Mouse (Mus musculus): Measurements from ENCODE around the gene Nfe2l1.
A peak's percentile ranks its signal among the peaks of the same experiment; 100 is the strongest.

The Nfe2l1 gene

GRCm38 (mm10) chr11:96848694-96849093 is 18.9 kb upstream of the Nfe2l1 start:
- no peak for DNase-seq (ENCODE audit: low read depth in 1 of 2, low spot score in 2 of 2)

- no peak for DNase-seq (ENCODE audit: low read depth in 1 of 2, low spot score in 2 of 2)
These were observed 17.5 kb upstream of the Nfe2l1 start for GRCm38 (mm10) chr11:96847240-96847639.

GRCm38 (mm10) chr11:96843627-96844026 is 13.9 kb upstream of the Nfe2l1 start:
- no peak for DNase-seq (ENCODE audit: low read depth in 1 of 2, low spot score in 2 of 2)

- DNase-seq (ENCODE audit: low read depth in 1 of 2, low spot score in 2 of 2) = no peak
These were observed 10.5 kb upstream of the Nfe2l1 start for GRCm38 (mm10) chr11:96840290-96840689.

GRCm38 (mm10) chr11:96839877-96840276 is 10.1 kb upstream of the Nfe2l1 start:
- DNase-seq (ENCODE audit: low read depth in 1 of 2, low spot score in 2 of 2) = no peak

GRCm38 (mm10) chr11:96839428-96839827 is 9.7 kb upstream of the Nfe2l1 start:
- DNase-seq (ENCODE audit: low read depth in 1 of 2, low spot score in 2 of 2) = no peak

- DNase-seq (ENCODE audit: low read depth in 1 of 2, low spot score in 2 of 2) = no peak
These were observed 8.6 kb upstream of the Nfe2l1 start for GRCm38 (mm10) chr11:96838341-96838740.

- no peak for DNase-seq (ENCODE audit: low read depth in 1 of 2, low spot score in 2 of 2)
These were observed 7.5 kb upstream of the Nfe2l1 start for GRCm38 (mm10) chr11:96837298-96837697.

- DNase-seq (ENCODE audit: low read depth in 1 of 2, low spot score in 2 of 2) = no peak
These were observed 4.4 kb upstream of the Nfe2l1 start for GRCm38 (mm10) chr11:96834127-96834526.

- DNase-seq (ENCODE audit: low read depth in 1 of 2, low spot score in 2 of 2) = peak in 1 of 2 experiments; percentile 23
These were observed 3.2 kb upstream of the Nfe2l1 start for GRCm38 (mm10) chr11:96832973-96833372.

GRCm38 (mm10) chr11:96832541-96832940 is 2.8 kb upstream of the Nfe2l1 start:
- no peak for DNase-seq (ENCODE audit: low read depth in 1 of 2, low spot score in 2 of 2)

GRCm38 (mm10) chr11:96831516-96831915 is 1.7 kb upstream of the Nfe2l1 start:
- DNase-seq (ENCODE audit: low read depth in 1 of 2, low spot score in 2 of 2) = no peak

GRCm38 (mm10) chr11:96830539-96831216 is 910 bp upstream of the Nfe2l1 start:
- no peak for DNase-seq (ENCODE audit: low read depth in 1 of 2, low spot score in 2 of 2)

- peak; percentile 42 to 58 for DNase-seq (ENCODE audit: low read depth in 1 of 2, low spot score in 2 of 2)
These were observed 360 bp downstream of the Nfe2l1 start for GRCm38 (mm10) chr11:96829403-96829812.

GRCm38 (mm10) chr11:96828881-96829280 is 887 bp downstream of the Nfe2l1 start:
- no peak for DNase-seq (ENCODE audit: low read depth in 1 of 2, low spot score in 2 of 2)

GRCm38 (mm10) chr11:96827917-96828316 is 1.9 kb downstream of the Nfe2l1 start:
- DNase-seq (ENCODE audit: low read depth in 1 of 2, low spot score in 2 of 2) = no peak

GRCm38 (mm10) chr11:96827062-96827581 is 2.6 kb downstream of the Nfe2l1 start:
- DNase-seq (ENCODE audit: low read depth in 1 of 2, low spot score in 2 of 2) = no peak

- DNase-seq (ENCODE audit: low read depth in 1 of 2, low spot score in 2 of 2) = no peak
These were observed 3.3 kb downstream of the Nfe2l1 start for GRCm38 (mm10) chr11:96826481-96826880.

- DNase-seq (ENCODE audit: low read depth in 1 of 2, low spot score in 2 of 2) = no peak
These were observed 4.8 kb downstream of the Nfe2l1 start for GRCm38 (mm10) chr11:96824783-96825495.

GRCm38 (mm10) chr11:96823880-96824782 is 5.6 kb downstream of the Nfe2l1 start:
- DNase-seq (ENCODE audit: low read depth in 1 of 2, low spot score in 2 of 2) = peak; percentile 27 to 67

GRCm38 (mm10) chr11:96823471-96823837 is 6.3 kb downstream of the Nfe2l1 start:
- DNase-seq (ENCODE audit: low read depth in 1 of 2, low spot score in 2 of 2) = no peak
